Mouse (Mus musculus) cortical plate, adult 2 months (tissue): Measurements from ENCODE around the gene Ubac2. TPM values are rescaled to one million over a fixed set of nuclear protein-coding genes. Genes with fewer than 3 reads are reported as not detected.
"Not testable (repeated sequence)": the region's sequence is repeated elsewhere in the genome, so short reads cannot be mapped to it uniquely, and the experiment has no call there.

Experiments used
- H3K27ac ChIP-seq: fragments of 200-500 bp; 2 replicates; pipeline ENCODE4 v1.5.1; 2012; ENCODE audit warnings: low read length, control low read depth, inconsistent platforms; ENCODE audit not compliant: insufficient read depth
- H3K4me1 ChIP-seq: fragments of 200-500 bp; 2 replicates; pipeline ENCODE4 v1.6.1; 2011; ENCODE audit warnings: low read length; ENCODE audit not compliant: control insufficient read depth, insufficient read depth
- H3K4me3 ChIP-seq: fragments of 200-500 bp; 2 replicates; pipeline ENCODE4 v1.5.1; 2011; ENCODE audit warnings: mild to moderate bottlenecking, low read length, control low read depth; ENCODE audit not compliant: insufficient read depth
- CTCF ChIP-seq: fragments of 200-500 bp; IDR thresholded peaks from 2 replicates; pipeline ENCODE4 v1.5.1; 2011; ENCODE audit warnings: mild to moderate bottlenecking, control low read depth, low read length; ENCODE audit not compliant: insufficient read depth; ENCODE audit errors: extremely low read depth
- POLR2A ChIP-seq: fragments of 200-500 bp; IDR thresholded peaks from 2 replicates; pipeline ENCODE4 v1.6.1; 2011; ENCODE audit warnings: mild to moderate bottlenecking, low read length, control low read depth; ENCODE audit not compliant: insufficient read depth; ENCODE audit errors: extremely low read depth
- polyA plus RNA-seq: library from polyadenylated mRNA; depleted of rRNA; stranded (reverse); fragments of >200 nt; gene quantifications from 2 replicates; pipeline ENCODE4 v1.2.3, GENCODE M21; 2012; rRNA removed

The Ubac2 gene
- polyA plus RNA-seq, 1 experiment, result 41.5 TPM

GRCm38 (mm10) chr14:122062411-122063090 is 184.1 kb downstream of the Ubac2 start:
- Histone ChIP-seq H3K4me1 (no peaks in the 10 kb centered on the region), H3K4me3 (no peak overlapping the region), H3K27ac (no peak overlapping the region)
- TF ChIP-seq CTCF, result no peak
- TF ChIP-seq POLR2A, result no peak

GRCm38 (mm10) chr14:122063599-122063998 is 185.2 kb downstream of the Ubac2 start:
- H3K27ac ChIP-seq, result no peak overlapping the region
- TF ChIP-seq CTCF, result no peak
- H3K4me1 ChIP-seq, result no peaks in the 10 kb centered on the region
- no peak overlapping the region for H3K4me3 ChIP-seq

GRCm38 (mm10) chr14:122064519-122064918 is 186.1 kb downstream of the Ubac2 start:
- TF ChIP-seq POLR2A, result no peak
- peak; percentile 82 for TF ChIP-seq CTCF
- Histone ChIP-seq H3K27ac (no peak overlapping the region), H3K4me1 (no peaks in the 10 kb centered on the region), H3K4me3 (no peak overlapping the region)

GRCm38 (mm10) chr14:122066243-122066642 is 187.8 kb downstream of the Ubac2 start:
- no peak overlapping the region for H3K27ac ChIP-seq
- TF ChIP-seq CTCF, result no peak
- TF ChIP-seq POLR2A, result no peak
- no peaks in the 10 kb centered on the region for H3K4me1 ChIP-seq
- no peak overlapping the region for H3K4me3 ChIP-seq

- not testable (repeated sequence) for H3K4me3 ChIP-seq, H3K27ac ChIP-seq, H3K4me1 ChIP-seq
Observed at GRCm38 (mm10) chr14:122068036-122068435, 189.6 kb downstream of the Ubac2 start.

GRCm38 (mm10) chr14:122068801-122069695 is 190.6 kb downstream of the Ubac2 start:
- Histone ChIP-seq H3K4me3 (no peak overlapping the region), H3K27ac (no peak overlapping the region), H3K4me1 (no peaks in the 10 kb centered on the region)
- no peak for TF ChIP-seq CTCF
- TF ChIP-seq POLR2A, result no peak

GRCm38 (mm10) chr14:122069948-122070347 is 191.5 kb downstream of the Ubac2 start:
- Histone ChIP-seq H3K27ac (no peak overlapping the region), H3K4me1 (no peaks in the 10 kb centered on the region), H3K4me3 (no peak overlapping the region)
- no peak for TF ChIP-seq CTCF
- TF ChIP-seq POLR2A, result no peak

Other genes with a start within 250 kb of the Ubac2 start
- 68.4 and 74.9 TPM in 2 replicates for gene Dock9, start 80.8 kb upstream of the Ubac2 start, polyA plus RNA-seq
- 0.06 TPM in 1 of 2 replicates, not detected in the other for gene Gpr18, start 37.2 kb downstream of the Ubac2 start, polyA plus RNA-seq
- gene Gpr183, start 86.6 kb downstream of the Ubac2 start, polyA plus RNA-seq, result 1.6 and 1.9 TPM in 2 replicates
- 0.31 TPM in 1 of 2 replicates, not detected in the other for gene Timm8a2, start 156.1 kb downstream of the Ubac2 start, polyA plus RNA-seq
- 77.6 and 80.1 TPM in 2 replicates for gene Tm9sf2, start 228.4 kb downstream of the Ubac2 start, polyA plus RNA-seq